Mouse (Mus musculus) heart, adult 2 months (tissue): ENCODE data around the gene Sash1. TPM values are rescaled to one million over a fixed set of nuclear protein-coding genes. Genes with fewer than 3 reads are reported as not detected.

ENCODE experiments used
- DNase-seq, 2 experiments: peaks; one replicate each; pipeline ENCODE4 v3.0.0; 2021
- H3K27ac ChIP-seq: fragments of 200-600 bp; 2 replicates; pipeline ENCODE4 v1.8.1; 2022
- H3K27me3 ChIP-seq: fragments of 200-500 bp; 2 replicates; pipeline ENCODE4 v1.6.1; 2012; ENCODE audit warnings: mild to moderate bottlenecking, low read length, inconsistent platforms, mixed read lengths; ENCODE audit not compliant: control insufficient read depth, insufficient read depth
- H3K36me3 ChIP-seq: fragments of 200-500 bp; 2 replicates; pipeline ENCODE4 v1.6.1; 2012; ENCODE audit warnings: low read length, inconsistent platforms; ENCODE audit not compliant: control insufficient read depth, insufficient read depth
- H3K4me1 ChIP-seq: fragments of 200-500 bp; 2 replicates; pipeline ENCODE4 v1.6.1; 2011; ENCODE audit warnings: low read length; ENCODE audit not compliant: control insufficient read depth, insufficient read depth
- H3K4me3 ChIP-seq: fragments of 200-600 bp; 2 replicates; pipeline ENCODE4 v1.8.1; 2022
- H3K79me2 ChIP-seq: fragments of 200-500 bp; replicated peaks from 2 replicates; pipeline ENCODE4 v1.6.1; 2012; ENCODE audit warnings: mild to moderate bottlenecking, inconsistent platforms, low read length, moderate library complexity, mixed read lengths; ENCODE audit not compliant: control insufficient read depth, insufficient read depth
- H3K9ac ChIP-seq: fragments of 200-500 bp; 2 replicates; pipeline ENCODE4 v1.6.1; 2012; ENCODE audit warnings: low read depth, mild to moderate bottlenecking, control low read depth, inconsistent platforms, low read length, mixed read lengths
- CTCF ChIP-seq: fragments of 200-600 bp; IDR thresholded peaks from 2 replicates; pipeline ENCODE4 v1.8.1; 2022; ENCODE audit warnings: antibody characterized with exemption, mild to moderate bottlenecking, moderate library complexity
- EP300 ChIP-seq: fragments of 200-500 bp; IDR thresholded peaks from 2 replicates; pipeline ENCODE4 v1.6.1; 2011; ENCODE audit warnings: low read depth, low read length, control low read depth; ENCODE audit not compliant: insufficient read depth
- POLR2A ChIP-seq: fragments of 200-500 bp; IDR thresholded peaks from 2 replicates; pipeline ENCODE4 v1.6.1; 2011; ENCODE audit warnings: mild to moderate bottlenecking, low read depth, low read length, control low read depth; ENCODE audit not compliant: insufficient read depth
- WGBS: fragments of 180-500 bp; shearing (Covaris S2); methylation state at CpG from one replicate; pipeline ENCODE4 v1.1.7; 2018; 5-methylcytosine and 5-hydroxymethylcytosine counted together
- intact Hi-C: fragments of 180-260 bp; cut with DNase I; formaldehyde crosslinking; loops from one replicate; pipeline ENCODE4 v1.15.1; 2025
- polyA plus RNA-seq: library from polyadenylated mRNA; depleted of rRNA; stranded (reverse); fragments of >200 nt; gene quantifications from 2 replicates; pipeline ENCODE4 v1.2.3, GENCODE M21; 2012
- total RNA-seq, 2 experiments: library from RNA; stranded (reverse); gene quantifications; 2 replicates each; pipeline ENCODE4 v1.2.3; 2021

The Sash1 gene
- total and polyA plus RNA-seq, 3 experiments, result 10.0 to 32.8 (median 22.1) TPM

GRCm38 (mm10) chr10:8833816-8834464 is 51.9 kb downstream of the Sash1 start:
- intact Hi-C loops, result loop anchor here (5.0 to 10.0 kb wide), 2 partner anchors 42 to 51 kb away; partner anchors contain the start of gene Sash1
- Histone ChIP-seq H3K4me3 (no peak overlapping the region), H3K27ac (no peak overlapping the region), H3K9ac (no peak overlapping the region), H3K4me1 (peaks cover 14% of the 10 kb centered on the region), H3K27me3 (no peaks in the 10 kb centered on the region), H3K36me3 (no peaks in the 10 kb centered on the region; the same call in 1 of the 2 replicates), H3K79me2 (peaks cover 4% of the 10 kb centered on the region; the same call in 1 of the 2 replicates)
- peak in 1 of 2 experiments; percentile 32 for DNase-seq
- WGBS, result 85% methylated on average over 17 of the region's 17 CpGs
- TF ChIP-seq CTCF, result peak; percentile 73
- TF ChIP-seq POLR2A, result no peak
- TF ChIP-seq EP300, result no peak

DNA sequence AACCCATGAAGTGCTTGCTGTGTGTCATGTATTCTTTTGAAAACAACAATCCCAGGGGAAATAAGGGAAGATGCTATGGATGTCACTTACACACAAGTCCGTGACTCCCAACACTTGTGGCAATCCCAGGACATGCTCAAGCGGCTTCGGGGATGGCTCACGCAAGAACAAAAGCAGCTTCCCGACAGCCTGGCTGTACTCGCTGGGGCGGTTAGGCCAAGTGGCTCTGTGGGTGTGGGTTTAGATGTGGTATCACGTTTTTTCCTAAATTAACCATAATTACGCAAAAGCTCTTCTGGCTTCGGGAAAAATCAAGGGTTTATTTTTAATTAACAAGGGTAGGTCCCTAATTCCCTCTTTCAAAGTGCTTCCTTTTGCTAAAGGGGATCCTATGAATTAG is 59.6 kb downstream of the Sash1 start:
- TF ChIP-seq CTCF (no peak), POLR2A (no peak), EP300 (no peak)
- WGBS, result 91% methylated on average over 10 of the region's 10 CpGs

GRCm38 (mm10) chr10:8825874-8826273 is 60.0 kb downstream of the Sash1 start:
- no peak for DNase-seq
- Histone ChIP-seq H3K36me3 (peaks cover 2% of the 10 kb centered on the region), H3K9ac (no peak overlapping the region), H3K4me1 (peaks cover 12% of the 10 kb centered on the region), H3K27ac (no peak overlapping the region), H3K79me2 (0 out of 2 replicates have a peak, but pooled peaks cover under 1% of the 10 kb centered on the region), H3K27me3 (no peaks in the 10 kb centered on the region), H3K4me3 (no peak overlapping the region)
- WGBS, result 82% methylated on average over 9 of the region's 9 CpGs
- TF ChIP-seq POLR2A (no peak), CTCF (no peak), EP300 (no peak)
- intact Hi-C loops, result no loop called here

More for the DNA sequence above, 59.6 kb downstream of the Sash1 start:
- Histone ChIP-seq H3K4me3 (no peak overlapping the region), H3K9ac (no peak overlapping the region), H3K79me2 (no peaks in the 10 kb centered on the region), H3K27me3 (no peaks in the 10 kb centered on the region), H3K27ac (no peak overlapping the region), H3K36me3 (peaks cover 2% of the 10 kb centered on the region), H3K4me1 (peaks cover 11% of the 10 kb centered on the region)
- no peak for DNase-seq
- intact Hi-C loops, result no loop called here

DNA sequence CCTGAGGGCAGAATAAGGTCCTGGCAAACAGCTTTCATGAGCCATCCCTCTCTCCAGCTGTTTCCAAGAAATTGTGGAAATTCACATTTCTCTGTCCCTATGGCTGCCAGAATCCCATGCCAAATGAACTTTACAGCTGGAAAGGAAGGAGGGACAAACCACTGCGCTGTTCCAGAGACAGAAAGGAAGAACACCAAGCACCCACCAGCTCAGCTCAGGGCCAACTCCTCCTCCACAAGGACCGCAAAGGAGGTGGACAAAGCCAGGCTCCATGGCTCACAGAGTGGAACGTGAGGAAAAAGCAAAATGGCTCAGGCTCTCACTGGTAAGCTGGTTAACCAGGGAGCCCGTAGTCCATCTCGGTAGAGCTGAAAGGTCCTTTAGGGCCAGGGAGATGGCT is 67.8 kb downstream of the Sash1 start:
- TF ChIP-seq CTCF, result no peak
- no peak for TF ChIP-seq POLR2A
- no peak for TF ChIP-seq EP300
- Histone ChIP-seq H3K4me1 (peaks cover 20% of the 10 kb centered on the region), H3K4me3 (no peak overlapping the region), H3K9ac (no peak overlapping the region), H3K27me3 (no peaks in the 10 kb centered on the region), H3K36me3 (peaks cover 5% of the 10 kb centered on the region), H3K27ac (peak overlapping the region; percentile 28), H3K79me2 (0 out of 2 replicates have a peak, but pooled peaks cover 3% of the 10 kb centered on the region)
- intact Hi-C loops, result no loop called here
- 42% methylated on average over 5 of the region's 5 CpGs for WGBS
- DNase-seq, result peak in 1 of 2 experiments; percentile 42

GRCm38 (mm10) chr10:8813984-8814578 is 71.8 kb downstream of the Sash1 start:
- H3K36me3 ChIP-seq, result 0 out of 2 replicates have a peak, but pooled peaks cover 3% of the 10 kb centered on the region
- no peaks in the 10 kb centered on the region for H3K27me3 ChIP-seq
- no peak overlapping the region for H3K9ac ChIP-seq
- no peak overlapping the region for H3K27ac ChIP-seq
- peaks cover 19% of the 10 kb centered on the region for H3K4me1 ChIP-seq
- DNase-seq, result no peak
- WGBS, result 61% methylated on average over 18 of the region's 18 CpGs
- H3K4me3 ChIP-seq, result no peak overlapping the region
- intact Hi-C loops, result no loop called here
- no peaks in the 10 kb centered on the region for H3K79me2 ChIP-seq
- TF ChIP-seq EP300 (no peak), CTCF (no peak), POLR2A (no peak)

DNA sequence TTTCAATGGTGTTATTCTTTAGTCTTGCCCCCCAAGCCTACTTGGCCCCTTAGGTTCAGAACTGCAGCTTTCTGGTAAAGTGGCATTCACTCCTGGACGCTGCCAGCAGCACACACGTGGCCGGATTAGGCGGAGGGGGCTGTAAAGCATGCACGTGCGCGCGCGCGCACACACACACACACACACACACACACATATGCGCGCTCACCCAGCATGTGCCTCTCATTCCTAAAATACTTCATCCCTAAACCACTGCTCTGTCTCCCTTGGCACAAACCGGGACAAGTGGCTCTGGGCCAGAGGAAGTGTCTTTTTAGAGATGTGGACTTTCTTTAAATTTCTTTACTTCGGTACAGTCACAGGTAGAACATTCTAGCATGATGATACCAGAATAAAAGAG is 72.6 kb downstream of the Sash1 start:
- Histone ChIP-seq H3K79me2 (no peaks in the 10 kb centered on the region), H3K36me3 (0 out of 2 replicates have a peak, but pooled peaks cover 3% of the 10 kb centered on the region), H3K4me1 (peaks cover 19% of the 10 kb centered on the region), H3K4me3 (no peak overlapping the region), H3K27ac (no peak overlapping the region), H3K9ac (no peak overlapping the region), H3K27me3 (no peaks in the 10 kb centered on the region)
- intact Hi-C loops, result no loop called here
- TF ChIP-seq EP300, result no peak
- no peak for TF ChIP-seq POLR2A
- WGBS, result 61% methylated on average over 14 of the region's 14 CpGs
- no peak for DNase-seq
